Mouse (Mus musculus): ENCODE measurements around the gene Hilpda.

Hilpda gene

GRCm38 (mm10) chr6:29272312-29273072 lies at the start of gene Hilpda:
Hilpda (plus strand) TSS chr6:29272488.
- DNase-seq (ENCODE audit: low spot score in 2 of 2), result peak; percentile 78 to 85

- DNase-seq (ENCODE audit: low spot score in 2 of 2), result no peak
These were observed 42.9 kb upstream of the Hilpda start for GRCm38 (mm10) chr6:29229265-29229913.

DNA sequence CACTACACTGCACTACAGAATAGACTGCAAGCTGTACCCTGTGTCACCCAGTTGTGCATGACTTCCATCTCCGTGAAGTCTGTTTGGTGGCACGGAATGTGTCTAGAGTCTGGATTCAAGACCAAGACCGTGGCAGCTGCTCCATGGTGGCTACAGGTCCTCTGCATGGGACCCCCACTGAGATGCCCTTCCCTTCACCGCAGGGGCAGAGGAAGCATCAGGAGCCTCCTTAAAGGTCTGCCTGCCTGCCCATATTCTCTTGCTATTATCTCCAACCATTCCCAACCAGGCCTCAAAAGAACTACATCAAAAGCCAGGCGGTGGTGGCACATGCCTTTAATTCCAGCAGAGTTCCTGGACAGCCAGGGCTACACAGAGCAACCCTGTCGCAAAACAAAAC lies 41.9 kb upstream of the Hilpda start:
- no peak for DNase-seq (ENCODE audit: low spot score in 2 of 2)

DNA sequence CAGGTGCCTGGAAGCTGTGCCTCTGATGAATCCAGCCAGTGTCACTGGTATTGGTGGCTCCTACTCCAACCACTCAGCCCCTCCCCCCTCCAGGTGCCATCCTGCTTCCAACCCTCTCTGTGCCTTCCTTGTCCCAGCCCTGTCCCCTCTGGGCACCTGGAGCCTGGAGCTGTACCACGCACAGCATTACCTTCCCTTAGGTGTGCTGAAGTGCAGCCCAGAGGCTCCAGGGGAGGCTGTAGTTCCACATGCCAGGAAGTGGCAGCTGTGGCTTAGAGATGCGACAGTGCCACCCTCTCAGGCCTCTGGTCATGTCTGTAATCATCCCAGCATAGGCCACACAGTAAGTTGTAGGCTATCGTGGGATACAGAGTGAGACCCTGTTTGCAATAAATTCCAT lies 40.5 kb upstream of the Hilpda start:
- no peak for DNase-seq (ENCODE audit: low spot score in 2 of 2)

- no peak for DNase-seq (ENCODE audit: low spot score in 2 of 2)
These were observed 40.0 kb upstream of the Hilpda start for GRCm38 (mm10) chr6:29232321-29232720.

- no peak for DNase-seq (ENCODE audit: low spot score in 2 of 2)
These were observed 38.6 kb upstream of the Hilpda start for GRCm38 (mm10) chr6:29233710-29234109.

DNA sequence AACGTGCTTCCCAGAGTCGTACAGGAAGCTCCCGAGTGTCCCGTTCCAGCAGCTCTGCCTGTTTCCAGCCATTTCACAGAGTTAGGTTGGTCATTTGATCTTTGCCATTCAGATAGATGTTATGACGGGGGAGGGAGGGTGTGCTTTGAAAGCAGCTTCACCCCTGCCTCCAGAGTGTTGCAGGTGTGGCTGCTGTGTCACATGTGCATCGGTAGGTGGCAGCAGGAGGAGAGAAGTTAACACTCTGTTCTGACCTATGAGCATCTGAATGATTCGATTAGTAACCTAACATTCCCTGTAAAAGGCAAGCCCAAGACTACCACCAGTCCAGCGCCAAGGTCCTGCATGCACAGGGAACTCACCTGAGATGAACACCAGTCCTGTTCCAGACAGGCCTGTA lies 38.0 kb upstream of the Hilpda start:
- no peak for DNase-seq (ENCODE audit: low spot score in 2 of 2)

- DNase-seq (ENCODE audit: low spot score in 2 of 2), result no peak
These were observed 31.5 kb upstream of the Hilpda start for GRCm38 (mm10) chr6:29240806-29241205.

DNA sequence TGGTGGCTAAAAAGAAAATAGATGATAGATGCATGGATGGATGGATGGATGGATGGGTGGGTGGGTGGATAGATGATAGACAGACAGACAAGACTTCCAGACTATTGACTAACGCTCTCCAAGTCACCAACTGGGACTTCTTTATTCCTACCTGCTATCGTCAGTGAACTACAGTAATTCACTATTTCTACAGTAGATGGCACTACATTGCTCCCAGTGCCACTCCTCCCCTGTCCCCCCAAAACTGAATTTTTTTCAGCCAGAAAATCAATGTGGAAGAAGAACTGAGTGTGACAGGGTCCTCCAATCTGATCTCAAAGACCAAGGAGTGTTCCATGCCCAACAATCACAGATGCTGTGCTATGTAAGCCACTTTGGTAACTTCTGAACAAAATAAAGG lies 30.6 kb upstream of the Hilpda start:
- DNase-seq (ENCODE audit: low spot score in 2 of 2), result no peak

DNA sequence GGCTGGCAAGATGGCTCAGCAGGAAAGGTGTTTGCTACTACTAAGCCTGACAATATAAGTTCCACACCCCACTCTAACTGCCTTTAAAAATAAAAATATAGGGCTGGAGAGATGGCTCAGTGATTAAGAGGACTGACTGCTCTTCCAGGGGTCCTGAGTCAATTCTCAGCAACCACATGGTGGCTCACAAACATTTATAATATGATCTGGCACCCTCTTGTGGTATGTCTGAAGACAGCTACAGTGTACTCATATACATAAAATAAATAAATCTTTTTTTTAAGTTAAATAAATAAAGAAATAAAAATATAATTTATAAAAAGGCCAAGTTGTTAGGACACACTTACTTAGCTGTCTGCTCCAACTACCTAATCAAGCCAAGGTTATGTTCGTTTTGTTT lies 30.0 kb upstream of the Hilpda start:
- DNase-seq (ENCODE audit: low spot score in 2 of 2), result no peak

- DNase-seq (ENCODE audit: low spot score in 2 of 2), result no peak
These were observed 26.8 kb upstream of the Hilpda start for GRCm38 (mm10) chr6:29245272-29246120.

DNA sequence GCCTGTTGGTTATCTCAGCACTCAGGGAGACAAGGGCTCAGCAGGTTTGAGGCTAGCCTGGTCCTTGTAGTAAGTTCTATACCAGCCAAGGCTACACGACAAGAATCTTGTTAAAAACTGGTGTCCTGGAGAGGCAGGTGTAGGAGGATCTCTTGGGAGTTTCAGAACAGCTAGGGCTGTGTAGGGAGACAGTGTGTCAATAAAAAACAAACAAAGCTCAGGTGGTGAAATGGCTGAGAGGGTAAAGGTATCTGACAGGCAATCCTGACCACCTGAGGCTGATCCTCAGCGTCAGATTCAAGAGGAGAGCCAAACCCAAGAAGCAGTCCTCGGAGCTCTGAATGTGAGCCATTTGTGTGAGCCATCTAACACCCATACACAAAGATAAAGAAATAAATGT lies 26.1 kb upstream of the Hilpda start:
- DNase-seq (ENCODE audit: low spot score in 2 of 2), result no peak

DNA sequence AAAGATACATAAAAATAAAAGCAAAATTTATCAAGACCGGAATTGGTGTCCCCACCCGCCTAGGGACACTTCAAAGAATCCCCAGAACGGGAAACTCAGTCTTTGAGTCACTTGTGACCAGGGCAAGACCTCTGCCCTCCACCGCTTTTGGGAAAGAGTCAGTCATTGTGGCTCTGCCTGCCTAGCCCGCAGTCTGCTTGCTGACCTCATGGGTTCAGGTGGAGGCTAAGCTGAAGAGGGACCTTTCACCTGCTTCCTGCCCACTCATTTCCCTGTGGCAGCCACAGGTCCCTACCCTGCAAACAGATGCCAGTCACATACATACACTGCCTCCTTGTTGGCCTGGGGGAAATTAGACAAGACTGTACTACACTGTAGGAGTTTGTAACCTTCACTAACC lies 25.7 kb upstream of the Hilpda start:
- no peak for DNase-seq (ENCODE audit: low spot score in 2 of 2)

- no peak for DNase-seq (ENCODE audit: low spot score in 2 of 2)
These were observed 25.2 kb upstream of the Hilpda start for GRCm38 (mm10) chr6:29247072-29247471.

GRCm38 (mm10) chr6:29259418-29259817 lies 12.9 kb upstream of the Hilpda start:
- DNase-seq (ENCODE audit: low spot score in 2 of 2), result no peak

- DNase-seq (ENCODE audit: low spot score in 2 of 2), result no peak
These were observed 10.5 kb upstream of the Hilpda start for GRCm38 (mm10) chr6:29261831-29262230.

- peak; percentile 15 to 43 for DNase-seq (ENCODE audit: low spot score in 2 of 2)
These were observed 8.4 kb upstream of the Hilpda start for GRCm38 (mm10) chr6:29263650-29264455.

DNA sequence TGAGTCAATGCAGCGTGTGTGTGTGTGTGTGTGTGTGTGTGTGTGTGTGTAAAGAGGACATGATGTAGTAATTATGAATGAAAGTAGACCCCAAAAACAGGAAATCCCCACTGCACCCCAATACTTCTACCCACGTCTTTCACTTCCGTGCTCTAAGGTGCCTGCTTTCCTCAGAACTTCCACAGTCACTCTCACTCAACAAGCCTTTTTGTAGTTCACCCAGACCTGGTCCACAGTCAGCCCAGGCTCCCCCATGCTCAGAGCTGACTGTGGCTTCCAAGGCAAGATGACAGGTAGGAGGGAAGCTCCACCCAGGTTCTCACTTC lies 7.9 kb upstream of the Hilpda start:
- DNase-seq (ENCODE audit: low spot score in 2 of 2), result no peak

GRCm38 (mm10) chr6:29266936-29267335 lies 5.4 kb upstream of the Hilpda start:
- no peak for DNase-seq (ENCODE audit: low spot score in 2 of 2)

- DNase-seq (ENCODE audit: low spot score in 2 of 2), result no peak
These were observed 3.2 kb upstream of the Hilpda start for GRCm38 (mm10) chr6:29269006-29269668.

GRCm38 (mm10) chr6:29270961-29271360 lies 1.3 kb upstream of the Hilpda start:
- DNase-seq (ENCODE audit: low spot score in 2 of 2), result no peak
